Mouse (Mus musculus): ENCODE measurements at regions not wholly inside any gene's neighbourhood (a gene's known extent, or its start where the extent isn't known, plus 50 kb on each side); places are given as distances from the start of the nearest gene placed in this dataset.

DNA sequence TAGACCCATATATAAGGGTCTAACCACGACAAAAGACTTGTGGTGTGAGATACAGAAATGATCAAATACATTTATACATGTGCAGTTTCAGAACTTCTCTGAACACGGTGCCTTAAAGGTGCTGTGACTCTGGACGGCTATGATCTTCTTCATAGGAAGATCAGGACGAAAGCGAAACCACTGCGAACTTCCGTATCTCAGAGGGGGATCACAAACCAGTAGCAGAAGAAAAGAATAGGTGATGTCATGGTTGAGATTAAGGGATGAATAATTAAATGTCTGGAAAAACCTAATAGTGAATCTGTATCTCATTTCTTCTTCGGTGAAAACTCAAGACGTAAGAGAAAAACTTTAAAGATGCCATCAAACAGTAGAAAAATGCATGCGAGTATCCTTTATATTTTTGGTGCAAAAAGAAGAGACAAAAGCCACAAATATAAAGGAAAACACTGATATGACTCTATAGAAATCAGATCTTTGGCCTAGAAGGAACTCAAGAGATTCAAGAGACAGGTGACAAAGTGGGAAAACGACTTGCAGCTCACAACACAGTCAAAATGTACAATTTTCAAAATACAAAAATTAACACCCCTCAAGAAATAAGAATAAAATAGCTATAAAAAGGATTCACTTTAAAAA is 89.3 kb downstream of the Mbip start:
- no peak for TF ChIP-seq CTCF (IDR thresholded peaks at IDR 0.05; ENCODE audit: extremely low read depth, insufficient read length, insufficient replicate concordance, low read depth, low read length)
- no peak for TF ChIP-seq POLR2A (IDR thresholded peaks at IDR 0.05; ENCODE audit: low read depth, low read length)

Measured in small intestine, adult 2 months (tissue).